Mouse (Mus musculus): ENCODE results near the gene Hemgn.

The Hemgn gene

GRCm38 (mm10) chr4:46417491-46417890 is 4.2 kb upstream of the Hemgn start:
- no peak for DNase-seq (ENCODE audit: extremely low read depth, low read depth, low spot score)

GRCm38 (mm10) chr4:46412113-46412512 is 1.2 kb downstream of the Hemgn start:
- no peak for DNase-seq (ENCODE audit: extremely low read depth, low read depth, low spot score)

- DNase-seq (ENCODE audit: extremely low read depth, low read depth, low spot score) = no peak
Measured at GRCm38 (mm10) chr4:46411489-46411888, 1.8 kb downstream of the Hemgn start.

GRCm38 (mm10) chr4:46410677-46411076 is 2.6 kb downstream of the Hemgn start:
- DNase-seq (ENCODE audit: extremely low read depth, low read depth, low spot score) = no peak

- no peak for DNase-seq (ENCODE audit: extremely low read depth, low read depth, low spot score)
Measured at GRCm38 (mm10) chr4:46406966-46407703, 6.2 kb downstream of the Hemgn start.

- no peak for DNase-seq (ENCODE audit: extremely low read depth, low read depth, low spot score)
Measured at GRCm38 (mm10) chr4:46404042-46404795, 9.1 kb downstream of the Hemgn start.

GRCm38 (mm10) chr4:46398839-46399238 is 14.5 kb downstream of the Hemgn start:
- DNase-seq (ENCODE audit: extremely low read depth, low read depth, low spot score) = no peak

- no peak for DNase-seq (ENCODE audit: extremely low read depth, low read depth, low spot score)
Measured at GRCm38 (mm10) chr4:46395736-46396135, 17.6 kb downstream of the Hemgn start.

GRCm38 (mm10) chr4:46394388-46394787 is 18.9 kb downstream of the Hemgn start:
- no peak for DNase-seq (ENCODE audit: extremely low read depth, low read depth, low spot score)

- peak; percentile 39 for DNase-seq (ENCODE audit: extremely low read depth, low read depth, low spot score)
Measured at GRCm38 (mm10) chr4:46390390-46390970, 22.8 kb downstream of the Hemgn start.

- DNase-seq (ENCODE audit: extremely low read depth, low read depth, low spot score) = no peak
Measured at GRCm38 (mm10) chr4:46389612-46390341, 23.5 kb downstream of the Hemgn start.

GRCm38 (mm10) chr4:46389013-46389611 is 24.2 kb downstream of the Hemgn start, which contains the start of gene Trmo:
Gene Trmo (minus strand): TSS chr4:46389437.
- peak; percentile 82 for DNase-seq (ENCODE audit: extremely low read depth, low read depth, low spot score)

GRCm38 (mm10) chr4:46388556-46388955 is 24.8 kb downstream of the Hemgn start:
- no peak for DNase-seq (ENCODE audit: extremely low read depth, low read depth, low spot score)

- DNase-seq (ENCODE audit: extremely low read depth, low read depth, low spot score) = no peak
Measured at GRCm38 (mm10) chr4:46374869-46375368, 38.4 kb downstream of the Hemgn start.

- no peak for DNase-seq (ENCODE audit: extremely low read depth, low read depth, low spot score)
Measured at GRCm38 (mm10) chr4:46374455-46374854, 38.9 kb downstream of the Hemgn start.

GRCm38 (mm10) chr4:46371030-46371429 is 42.3 kb downstream of the Hemgn start:
- DNase-seq (ENCODE audit: extremely low read depth, low read depth, low spot score) = no peak

GRCm38 (mm10) chr4:46370406-46370805 is 42.9 kb downstream of the Hemgn start:
- peak; percentile 66 for DNase-seq (ENCODE audit: extremely low read depth, low read depth, low spot score)

GRCm38 (mm10) chr4:46369070-46369469 is 44.2 kb downstream of the Hemgn start:
- DNase-seq (ENCODE audit: extremely low read depth, low read depth, low spot score) = no peak

GRCm38 (mm10) chr4:46367487-46367959 is 45.8 kb downstream of the Hemgn start:
- DNase-seq (ENCODE audit: extremely low read depth, low read depth, low spot score) = no peak

- DNase-seq (ENCODE audit: extremely low read depth, low read depth, low spot score) = no peak
Measured at GRCm38 (mm10) chr4:46364360-46364759, 48.9 kb downstream of the Hemgn start.
